Mouse (Mus musculus): ENCODE data around the gene Hivep2. TPM values are rescaled to one million over a fixed set of nuclear protein-coding genes. Genes with fewer than 3 reads are reported as not detected.
A peak's percentile ranks its signal among the peaks of the same experiment; 100 is the strongest.

Hivep2 gene
- polyA plus RNA-seq, 1 experiment from 2014 or later: 4.5 TPM

DNA sequence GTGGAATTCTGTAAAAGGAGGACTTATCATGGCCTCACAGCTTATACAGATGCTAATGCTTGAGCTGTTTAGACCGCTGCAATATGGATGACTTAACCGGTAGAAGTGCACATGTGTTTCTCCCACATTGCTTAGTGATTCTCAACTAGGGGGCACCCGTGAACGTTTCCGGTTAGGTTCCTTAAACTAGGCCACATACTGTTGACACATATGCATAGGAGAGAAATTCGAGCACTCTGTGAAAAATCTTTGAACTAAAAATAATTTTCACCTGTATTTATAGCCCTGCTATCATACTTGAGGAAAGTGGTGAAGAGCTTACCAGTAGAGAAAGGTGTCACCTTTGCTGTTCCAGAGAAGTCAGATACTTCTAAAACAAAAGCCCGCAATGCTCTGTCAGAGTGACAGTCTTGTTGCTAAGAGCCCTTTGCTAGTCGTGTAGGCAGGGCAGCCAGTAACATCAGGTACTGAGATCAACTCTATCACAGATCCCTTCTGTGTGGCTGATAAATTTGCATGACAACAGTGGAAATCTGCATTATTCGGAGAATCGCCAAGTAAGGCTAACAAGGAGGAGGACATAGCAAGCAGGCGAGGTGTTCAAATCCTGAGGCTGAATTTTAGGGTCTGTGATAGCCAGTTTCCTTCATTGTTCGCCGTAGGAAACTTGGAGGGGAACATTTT, 50.6 kb downstream of the Hivep2 start:
- no peaks in the 10 kb centered on the region for H3K36me3 ChIP-seq (replicated peaks)
- H3K4me3 ChIP-seq (replicated peaks): no peak overlapping the region
- no peak overlapping the region for H3K4me2 ChIP-seq
- H3K9ac ChIP-seq: no peak overlapping the region
- H3K9me3 ChIP-seq: no peaks in the 10 kb centered on the region
- WGBS: 61% methylated on average over 13 of the region's 13 CpGs
- H3K27ac ChIP-seq: no peak overlapping the region
- ATAC-seq (ENCODE audit: low FRiP score): no peak
- peaks cover 16% of the 10 kb centered on the region for H3K4me1 ChIP-seq
- no peaks in the 10 kb centered on the region for H3K27me3 ChIP-seq

DNA sequence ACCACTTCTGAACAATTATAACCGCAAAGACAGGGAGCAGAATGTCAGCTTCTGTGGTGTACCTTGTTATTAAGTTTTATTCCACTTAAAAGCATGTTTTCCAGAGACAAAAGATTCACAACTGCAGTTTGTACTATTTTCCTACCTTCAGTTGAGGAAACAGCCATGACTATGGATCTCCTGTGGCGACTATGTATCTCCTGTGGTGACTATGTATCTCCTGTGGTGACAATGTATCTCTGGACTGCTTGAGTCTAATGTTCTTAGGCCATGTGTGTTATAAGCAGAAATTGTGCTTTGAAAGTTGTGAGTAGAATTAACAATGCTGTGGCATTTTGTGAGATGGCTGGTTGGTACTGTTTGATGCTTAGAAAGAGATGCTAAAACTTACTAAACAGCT, 51.5 kb downstream of the Hivep2 start:
- Histone ChIP-seq H3K27ac (no peak overlapping the region), H3K27me3 (no peaks in the 10 kb centered on the region), H3K9me3 (no peaks in the 10 kb centered on the region), H3K4me1 (peaks cover 16% of the 10 kb centered on the region), H3K36me3 (replicated peaks) (no peaks in the 10 kb centered on the region), H3K9ac (no peak overlapping the region), H3K4me3 (replicated peaks) (no peak overlapping the region), H3K4me2 (no peak overlapping the region)
- no peak for ATAC-seq (ENCODE audit: low FRiP score)
- WGBS: 61% methylated on average over 2 of the region's 2 CpGs

DNA sequence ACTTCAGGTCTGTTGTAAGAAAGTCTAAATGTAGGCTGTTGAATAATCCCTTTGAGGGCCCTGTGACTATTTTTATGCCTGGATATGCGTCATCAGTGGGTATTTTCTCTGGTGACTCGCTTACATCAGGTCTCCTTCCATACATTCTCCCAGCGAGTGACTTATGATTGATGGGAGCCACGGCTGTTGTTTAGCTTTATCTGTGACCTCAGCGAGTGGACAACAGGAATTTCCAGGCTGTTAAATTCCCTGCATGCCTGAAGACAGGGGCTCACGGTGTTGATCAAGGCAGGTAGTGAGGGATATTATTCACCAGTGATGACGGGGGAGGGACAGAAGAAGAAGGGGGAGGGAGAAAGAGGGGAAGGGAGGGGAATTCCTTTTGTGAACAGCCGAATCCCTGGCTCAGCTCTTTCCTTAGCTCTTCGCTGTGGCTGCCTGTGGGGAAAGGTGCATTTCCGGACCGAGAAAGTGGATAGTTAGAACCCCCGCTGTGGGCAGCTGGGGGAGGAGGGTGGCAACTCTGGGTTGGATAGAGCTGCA, 52.0 kb downstream of the Hivep2 start:
- peak; percentile 45; the same call in 1 of the 2 replicates for ATAC-seq (ENCODE audit: low FRiP score)
- Histone ChIP-seq H3K4me3 (replicated peaks) (0 out of 2 replicates have a peak overlapping the region, but pooled peaks have one; percentile 10), H3K9me3 (no peaks in the 10 kb centered on the region), H3K36me3 (replicated peaks) (no peaks in the 10 kb centered on the region), H3K4me2 (peak overlapping the region; percentile 31), H3K27ac (peak overlapping the region; percentile 36; the same call in 1 of the 2 replicates), H3K9ac (no peak overlapping the region), H3K27me3 (no peaks in the 10 kb centered on the region), H3K4me1 (peaks cover 16% of the 10 kb centered on the region)
- 6% methylated on average over 12 of the region's 12 CpGs for WGBS

DNA sequence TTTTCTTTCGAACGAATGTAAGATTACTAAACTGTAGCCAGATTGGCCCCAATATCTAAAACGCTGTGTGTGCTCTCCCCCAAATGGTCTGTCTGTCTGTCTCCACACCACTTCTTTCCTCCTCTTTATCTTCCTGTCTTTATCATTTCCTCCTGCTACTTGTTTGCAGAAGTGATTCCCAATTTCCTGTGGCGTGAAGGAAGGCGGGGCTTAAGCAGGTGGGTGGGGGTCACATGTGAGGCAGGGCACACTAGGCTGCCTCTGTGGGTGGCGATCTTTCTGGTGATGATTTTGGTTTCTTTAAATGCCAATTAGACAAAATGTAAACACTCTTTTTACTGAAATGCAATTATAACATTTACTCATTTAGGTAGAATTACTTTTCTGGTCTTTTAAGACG, 52.8 kb downstream of the Hivep2 start:
- no peaks in the 10 kb centered on the region for H3K9me3 ChIP-seq
- H3K9ac ChIP-seq: no peak overlapping the region
- no peak for ATAC-seq (ENCODE audit: low FRiP score)
- H3K4me1 ChIP-seq: peaks cover 16% of the 10 kb centered on the region
- WGBS: 40% methylated on average over 7 of the region's 7 CpGs
- no peak overlapping the region for H3K4me3 ChIP-seq (replicated peaks)
- H3K4me2 ChIP-seq: no peak overlapping the region
- H3K27ac ChIP-seq: no peak overlapping the region
- H3K27me3 ChIP-seq: no peaks in the 10 kb centered on the region
- no peaks in the 10 kb centered on the region for H3K36me3 ChIP-seq (replicated peaks)

DNA sequence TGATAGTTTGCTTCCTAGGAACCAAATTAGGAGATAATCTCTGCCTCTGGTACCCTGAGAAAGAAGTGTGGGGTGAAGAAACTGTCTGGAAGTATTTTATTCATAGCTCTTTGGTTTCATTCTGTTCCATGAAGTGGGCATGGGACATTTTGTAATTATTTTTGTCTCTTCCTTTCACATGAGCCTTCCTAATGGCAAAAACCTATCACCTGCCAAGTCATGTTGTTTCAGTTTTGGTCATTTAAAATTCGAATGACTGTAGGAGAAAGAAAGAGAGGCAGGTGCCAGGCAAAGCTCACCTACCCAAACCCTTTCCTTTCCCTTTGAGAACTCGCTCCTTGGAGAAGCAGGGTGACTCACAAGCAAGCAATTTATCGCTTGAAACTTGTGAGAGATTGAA, 53.3 kb downstream of the Hivep2 start:
- Histone ChIP-seq H3K4me1 (peaks cover 16% of the 10 kb centered on the region), H3K27me3 (no peaks in the 10 kb centered on the region), H3K4me2 (no peak overlapping the region), H3K9me3 (no peaks in the 10 kb centered on the region), H3K9ac (no peak overlapping the region), H3K4me3 (replicated peaks) (no peak overlapping the region), H3K27ac (no peak overlapping the region), H3K36me3 (replicated peaks) (no peaks in the 10 kb centered on the region)
- ATAC-seq (ENCODE audit: low FRiP score): no peak
- 52% methylated on average over 3 of the region's 3 CpGs for WGBS

GRCm38 (mm10) chr10:14020253-14020652, 54.4 kb downstream of the Hivep2 start:
- WGBS: 58% methylated on average over 7 of the region's 7 CpGs
- Histone ChIP-seq H3K27ac (no peak overlapping the region), H3K9me3 (no peaks in the 10 kb centered on the region), H3K36me3 (replicated peaks) (no peaks in the 10 kb centered on the region), H3K4me2 (no peak overlapping the region), H3K9ac (no peak overlapping the region), H3K4me3 (replicated peaks) (no peak overlapping the region), H3K4me1 (peaks cover 16% of the 10 kb centered on the region), H3K27me3 (no peaks in the 10 kb centered on the region)
- ATAC-seq (ENCODE audit: low FRiP score): no peak

DNA sequence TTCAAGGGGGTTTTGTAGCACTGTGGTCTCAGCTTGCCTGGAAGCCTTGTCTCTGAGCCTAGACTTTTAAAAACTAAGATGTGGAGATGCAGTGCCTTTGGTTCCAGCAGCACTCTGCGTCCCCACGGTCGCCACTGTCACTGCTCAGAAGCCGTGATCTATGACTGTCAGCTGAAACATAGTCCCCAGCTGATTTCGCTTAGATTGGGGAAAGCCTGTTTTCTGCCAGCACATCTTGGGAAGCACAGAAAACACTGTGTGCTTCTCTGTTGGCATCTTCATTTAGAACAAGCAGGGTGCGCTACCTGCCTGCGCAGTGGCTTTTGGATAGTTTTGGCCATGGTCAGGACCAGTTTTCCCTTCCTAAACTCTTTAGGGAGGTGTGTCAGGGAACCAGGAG, 59.1 kb downstream of the Hivep2 start:
- H3K27ac ChIP-seq: no peak overlapping the region
- ATAC-seq (ENCODE audit: low FRiP score): no peak
- H3K36me3 ChIP-seq (replicated peaks): no peaks in the 10 kb centered on the region
- no peaks in the 10 kb centered on the region for H3K27me3 ChIP-seq
- H3K9me3 ChIP-seq: no peaks in the 10 kb centered on the region
- H3K9ac ChIP-seq: no peak overlapping the region
- H3K4me2 ChIP-seq: no peak overlapping the region
- no peak overlapping the region for H3K4me3 ChIP-seq (replicated peaks)
- peaks cover 5% of the 10 kb centered on the region for H3K4me1 ChIP-seq
- WGBS: 96% methylated on average over 7 of the region's 7 CpGs

DNA sequence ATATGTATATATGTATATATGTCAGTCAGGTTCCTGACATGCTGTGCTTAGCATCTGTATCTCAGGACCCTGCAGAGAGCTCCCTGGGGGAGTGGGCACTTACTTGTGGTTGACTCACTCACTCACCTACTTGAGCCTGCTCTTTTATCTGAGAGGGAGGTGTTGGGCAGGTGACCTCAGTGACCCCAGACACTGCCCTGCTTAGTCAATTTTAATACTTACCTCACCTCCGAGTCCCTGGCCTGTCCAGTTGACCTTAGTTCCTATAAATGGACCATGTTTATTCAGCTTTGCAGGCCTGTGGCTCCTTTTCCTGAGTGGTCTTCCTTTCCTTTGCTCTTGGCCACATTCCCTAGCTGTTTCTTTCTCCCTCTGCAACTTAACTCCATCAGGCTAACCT, 61.9 kb downstream of the Hivep2 start:
- Histone ChIP-seq H3K36me3 (replicated peaks) (no peaks in the 10 kb centered on the region), H3K9ac (no peak overlapping the region), H3K4me1 (no peaks in the 10 kb centered on the region), H3K9me3 (no peaks in the 10 kb centered on the region), H3K27me3 (no peaks in the 10 kb centered on the region), H3K4me3 (replicated peaks) (no peak overlapping the region), H3K4me2 (no peak overlapping the region), H3K27ac (no peak overlapping the region)
- WGBS: 69% methylated on average over 1 of the region's 1 CpGs
- ATAC-seq (ENCODE audit: low FRiP score): no peak

GRCm38 (mm10) chr10:14028956-14029355, 63.1 kb downstream of the Hivep2 start:
- no peak for ATAC-seq (ENCODE audit: low FRiP score)
- H3K9ac ChIP-seq: no peak overlapping the region
- no peak overlapping the region for H3K4me2 ChIP-seq
- WGBS: 93% methylated on average over 7 of the region's 7 CpGs
- no peak overlapping the region for H3K4me3 ChIP-seq (replicated peaks)
- H3K9me3 ChIP-seq: no peaks in the 10 kb centered on the region
- H3K27ac ChIP-seq: no peak overlapping the region
- no peaks in the 10 kb centered on the region for H3K4me1 ChIP-seq
- no peaks in the 10 kb centered on the region for H3K36me3 ChIP-seq (replicated peaks)
- no peaks in the 10 kb centered on the region for H3K27me3 ChIP-seq

DNA sequence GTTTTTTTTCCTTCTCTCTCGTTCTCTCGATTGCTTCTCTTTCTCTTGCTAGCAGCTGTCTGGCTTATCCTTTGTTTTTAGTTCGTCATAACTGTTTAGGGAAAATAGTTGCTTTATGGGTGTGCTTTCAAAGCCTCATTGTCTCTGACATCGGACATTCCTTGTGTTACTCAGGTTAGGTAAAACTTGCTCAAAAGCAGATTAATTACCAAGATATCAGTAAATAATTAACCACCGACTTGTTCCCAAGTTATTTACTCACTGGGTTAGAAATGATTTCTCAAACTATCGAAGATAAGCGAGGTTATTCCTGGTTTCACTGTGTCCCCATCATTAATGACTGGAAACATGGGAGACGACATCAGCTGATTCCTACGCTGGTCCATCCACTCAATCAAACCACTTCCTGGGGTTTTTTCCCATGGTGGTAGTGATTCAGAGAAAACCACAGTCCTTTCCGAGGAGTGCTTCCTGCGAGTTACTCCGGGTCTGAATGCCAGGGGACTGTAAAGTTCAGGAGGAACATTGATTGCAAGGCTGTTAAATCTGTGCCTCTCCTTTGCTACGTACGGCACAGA, 64.7 kb downstream of the Hivep2 start:
- no peaks in the 10 kb centered on the region for H3K27me3 ChIP-seq
- no peak overlapping the region for H3K27ac ChIP-seq
- whole genome bisulfite sequencing: 86% methylated on average over 14 of the region's 14 CpGs
- no peaks in the 10 kb centered on the region for H3K9me3 ChIP-seq
- no peaks in the 10 kb centered on the region for H3K36me3 ChIP-seq (replicated peaks)
- no peaks in the 10 kb centered on the region for H3K4me1 ChIP-seq
- H3K4me3 ChIP-seq (replicated peaks): no peak overlapping the region
- H3K9ac ChIP-seq: no peak overlapping the region
- H3K4me2 ChIP-seq: no peak overlapping the region
- ATAC-seq (ENCODE audit: low FRiP score): no peak

DNA sequence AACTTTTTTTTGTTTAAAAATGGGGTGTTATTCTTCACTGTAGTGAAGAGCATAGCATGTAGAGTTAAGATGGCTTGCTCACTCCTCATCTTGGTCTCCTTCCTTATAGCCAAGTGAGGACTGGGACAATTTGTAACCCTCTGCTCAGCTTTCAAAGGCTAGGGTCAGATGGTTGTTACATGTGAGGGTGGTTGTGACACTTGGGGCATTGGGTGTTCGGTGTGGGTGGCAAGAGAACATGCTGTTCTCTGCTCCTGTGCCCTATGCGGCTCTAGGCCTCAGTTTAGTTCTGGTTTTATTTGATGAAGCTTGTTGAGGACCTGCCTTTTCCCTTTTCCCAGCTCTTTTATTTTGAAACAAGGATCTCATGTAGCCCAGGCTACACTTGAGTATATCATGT, 66.7 kb downstream of the Hivep2 start:
- no peaks in the 10 kb centered on the region for H3K27me3 ChIP-seq

GRCm38 (mm10) chr10:14034046-14034445, 68.2 kb downstream of the Hivep2 start:
- Histone ChIP-seq H3K9me3 (no peaks in the 10 kb centered on the region), H3K4me1 (no peaks in the 10 kb centered on the region), H3K27me3 (no peaks in the 10 kb centered on the region), H3K27ac (no peak overlapping the region), H3K36me3 (replicated peaks) (no peaks in the 10 kb centered on the region), H3K4me2 (no peak overlapping the region), H3K4me3 (replicated peaks) (no peak overlapping the region), H3K9ac (no peak overlapping the region)
- ATAC-seq (ENCODE audit: low FRiP score): no peak
- WGBS: 93% methylated on average over 7 of the region's 7 CpGs

More for the DNA sequence above, 66.7 kb downstream of the Hivep2 start:
- no peak overlapping the region for H3K4me2 ChIP-seq
- H3K9me3 ChIP-seq: no peaks in the 10 kb centered on the region
- no peaks in the 10 kb centered on the region for H3K36me3 ChIP-seq (replicated peaks)
- H3K27ac ChIP-seq: no peak overlapping the region
- WGBS: 89% methylated on average over 2 of the region's 2 CpGs
- no peaks in the 10 kb centered on the region for H3K4me1 ChIP-seq
- no peak overlapping the region for H3K4me3 ChIP-seq (replicated peaks)
- no peak for ATAC-seq (ENCODE audit: low FRiP score)
- no peak overlapping the region for H3K9ac ChIP-seq

DNA sequence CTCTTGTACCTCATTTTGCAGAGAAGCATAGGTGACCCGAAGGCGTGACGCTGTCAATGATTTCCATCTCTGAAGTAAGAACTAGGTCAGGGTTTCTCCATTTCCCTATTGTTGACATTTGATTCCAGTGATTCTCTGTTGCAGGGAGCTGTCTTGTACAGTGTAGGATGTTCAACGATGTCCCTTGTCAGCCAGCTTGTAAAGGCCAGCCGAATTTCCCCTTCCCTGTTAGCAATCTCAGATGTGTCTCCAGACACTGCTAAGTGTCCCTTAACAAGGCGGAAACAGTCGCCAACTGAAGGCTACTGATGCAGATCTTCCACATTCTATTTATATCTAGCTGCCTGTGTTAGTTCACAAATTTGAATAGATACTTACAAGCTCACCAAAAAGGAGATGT, 68.9 kb downstream of the Hivep2 start:
- Histone ChIP-seq H3K4me1 (no peaks in the 10 kb centered on the region), H3K27ac (no peak overlapping the region), H3K36me3 (replicated peaks) (no peaks in the 10 kb centered on the region), H3K27me3 (no peaks in the 10 kb centered on the region), H3K4me2 (no peak overlapping the region), H3K9me3 (no peaks in the 10 kb centered on the region), H3K9ac (no peak overlapping the region), H3K4me3 (replicated peaks) (no peak overlapping the region)
- WGBS: 88% methylated on average over 7 of the region's 7 CpGs
- ATAC-seq (ENCODE audit: low FRiP score): no peak
